Mouse (Mus musculus) spleen, adult 2 months (tissue): ENCODE data around the gene Rwdd2b.

ENCODE experiments used
- CTCF ChIP-seq: fragments of 200-500 bp; IDR thresholded peaks from 2 replicates; pipeline ENCODE4 v1.5.1; 2011; ENCODE audit warnings: mild to moderate bottlenecking, inconsistent platforms; ENCODE audit not compliant: insufficient read depth, insufficient read length, insufficient replicate concordance; ENCODE audit errors: extremely low read depth
- POLR2A ChIP-seq: fragments of 200-500 bp; IDR thresholded peaks from 2 replicates; pipeline ENCODE4 v1.6.1; 2011; ENCODE audit warnings: low read depth, low read length, inconsistent platforms

DNA sequence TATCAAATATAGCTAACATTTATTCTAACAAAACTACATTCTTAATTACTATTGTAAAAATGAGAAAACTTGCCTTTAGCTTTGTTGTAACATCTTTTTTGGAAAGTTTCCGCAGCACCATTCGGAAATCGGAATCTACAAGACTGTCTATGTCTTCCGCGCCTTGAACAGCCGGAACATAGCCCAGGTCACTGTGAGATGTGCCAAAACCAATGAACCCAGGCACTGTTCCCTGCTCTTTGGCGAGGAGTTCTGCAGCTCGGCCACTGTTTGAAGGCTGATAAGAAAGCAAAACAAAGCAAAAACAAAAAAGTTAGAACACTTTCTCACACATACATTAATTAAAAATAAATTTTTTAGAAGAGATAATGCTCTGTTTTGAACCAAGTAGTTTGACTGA is 12.9 kb downstream of the Rwdd2b start:
- TF ChIP-seq CTCF (no peak), POLR2A (no peak)
